Mouse (Mus musculus): ENCODE data around the gene Cpne2.

- no peak for TF ChIP-seq POLR2A (IDR thresholded peaks at IDR 0.05; ENCODE audit: extremely low read depth, insufficient read depth, low read length)
- TF ChIP-seq CTCF (IDR thresholded peaks at IDR 0.05; ENCODE audit: low read depth, low read length), result no peak
Observed at GRCm38 (mm10) chr8:94600478-94600877, 67.7 kb downstream of the Cpne2 start.
